Mouse (Mus musculus): ENCODE measurements around the gene Wdfy4. TPM values are rescaled to one million over a fixed set of nuclear protein-coding genes. Genes with fewer than 3 reads are reported as not detected.

The Wdfy4 gene
- total RNA-seq (2017) = 61.0 to 91.5 TPM (median 84.2 TPM) in 3 replicates

DNA sequence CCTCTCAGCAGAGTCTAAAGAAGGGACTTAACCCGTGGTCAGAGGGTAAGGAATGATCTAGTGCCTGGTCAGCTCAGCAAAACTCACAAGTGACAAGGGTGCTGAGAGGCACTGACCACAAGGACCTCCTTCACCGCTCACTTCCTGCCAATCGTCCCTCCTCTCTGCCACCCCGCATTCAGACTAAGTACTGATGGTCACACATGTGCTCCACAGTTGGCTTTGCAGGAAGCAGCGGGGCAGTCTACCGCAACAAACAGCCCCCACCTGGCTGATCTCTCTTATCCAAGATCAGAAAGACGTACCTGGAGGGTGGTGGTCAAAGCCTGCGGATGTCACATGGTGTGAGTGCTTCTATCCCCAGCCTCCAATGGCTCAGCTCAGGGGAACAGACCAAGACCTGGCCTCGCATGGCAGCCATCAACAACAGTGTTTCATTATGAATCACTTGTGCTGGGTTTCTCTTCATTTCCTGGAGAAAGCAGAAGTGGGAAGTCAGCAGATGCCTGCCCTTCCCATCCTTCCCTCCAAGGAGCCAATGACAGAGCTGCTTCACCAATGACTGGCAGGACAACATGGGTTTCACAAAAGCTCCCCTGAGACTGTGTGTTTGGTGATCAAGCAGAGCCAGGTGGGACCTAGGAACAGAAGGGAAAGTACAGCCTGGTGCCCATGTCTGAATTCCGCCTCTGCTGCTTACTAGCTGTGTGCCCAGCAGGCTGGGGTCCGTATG lies at the start of gene Wdfy4:
Wdfy4 (minus strand) TSS at position 441 of the 733 bp plus-strand sequence.
- ATAC-seq (replicated peaks; ENCODE audit: insufficient number of reproducible peaks, low FRiP score, low TSS enrichment, poor library complexity, severe bottlenecking) = peak; percentile 95

DNA sequence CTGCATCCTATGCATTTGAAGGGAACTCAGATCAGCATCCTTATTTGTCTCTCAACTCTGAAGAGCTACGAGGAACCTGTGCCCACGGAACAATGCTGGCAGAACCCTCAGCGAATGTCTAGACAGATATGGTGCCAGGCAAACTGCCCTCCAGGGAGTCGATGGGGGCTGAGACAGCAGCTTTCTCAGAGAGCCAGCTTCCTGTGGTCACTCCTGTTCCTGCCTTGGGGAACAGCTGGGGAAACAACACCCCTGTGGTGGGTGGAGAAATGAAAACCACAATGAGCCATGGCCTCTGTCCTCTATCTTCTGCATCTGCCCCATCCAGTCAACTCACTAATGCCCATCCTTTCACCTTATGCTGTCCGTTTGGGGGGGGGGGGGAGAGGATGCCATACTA lies 46.7 kb upstream of the Wdfy4 start:
- no peak for ATAC-seq (replicated peaks; ENCODE audit: insufficient number of reproducible peaks, low FRiP score, low TSS enrichment, poor library complexity, severe bottlenecking)

DNA sequence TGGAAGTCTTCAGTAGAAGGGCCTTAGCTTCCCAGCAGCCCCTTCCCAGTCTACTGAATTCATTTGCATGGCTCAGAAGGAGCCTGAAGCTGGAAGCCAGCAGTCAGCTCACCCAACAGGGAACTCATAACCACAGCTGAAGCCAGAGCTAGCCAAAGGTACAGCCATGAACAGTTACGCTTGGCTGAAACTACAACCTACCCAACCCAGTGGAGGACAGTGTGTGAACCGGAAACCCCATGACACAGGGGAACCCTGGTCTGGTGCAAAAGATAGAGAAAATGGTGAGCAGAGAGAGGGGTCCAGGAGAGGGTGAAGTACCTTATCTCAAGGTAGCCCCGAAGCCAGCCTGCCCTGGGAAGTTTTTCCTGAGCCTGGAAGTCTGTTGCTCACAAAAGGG lies 46.0 kb upstream of the Wdfy4 start:
- no peak for ATAC-seq (replicated peaks; ENCODE audit: insufficient number of reproducible peaks, low FRiP score, low TSS enrichment, poor library complexity, severe bottlenecking)

DNA sequence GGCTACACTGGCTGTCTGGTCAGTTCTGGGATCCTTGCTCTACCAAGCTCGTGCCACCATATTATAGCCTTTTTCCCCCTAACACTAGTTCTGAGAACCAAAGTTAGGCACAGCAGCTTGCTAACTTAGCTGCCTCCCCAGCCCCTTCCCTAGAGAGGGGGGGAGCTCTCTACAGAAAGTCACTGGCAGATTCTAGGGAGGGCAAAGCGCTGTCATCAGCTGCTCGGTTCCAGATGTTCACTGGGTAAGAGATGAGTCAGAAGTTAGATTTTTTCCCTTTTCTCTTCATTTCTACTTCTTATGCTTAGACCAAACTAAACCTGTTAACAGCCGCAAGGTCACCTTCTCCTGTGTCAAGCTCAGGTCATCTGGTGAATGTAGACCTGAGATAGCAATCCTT lies 45.4 kb upstream of the Wdfy4 start:
- ATAC-seq (replicated peaks; ENCODE audit: insufficient number of reproducible peaks, low FRiP score, low TSS enrichment, poor library complexity, severe bottlenecking) = no peak

DNA sequence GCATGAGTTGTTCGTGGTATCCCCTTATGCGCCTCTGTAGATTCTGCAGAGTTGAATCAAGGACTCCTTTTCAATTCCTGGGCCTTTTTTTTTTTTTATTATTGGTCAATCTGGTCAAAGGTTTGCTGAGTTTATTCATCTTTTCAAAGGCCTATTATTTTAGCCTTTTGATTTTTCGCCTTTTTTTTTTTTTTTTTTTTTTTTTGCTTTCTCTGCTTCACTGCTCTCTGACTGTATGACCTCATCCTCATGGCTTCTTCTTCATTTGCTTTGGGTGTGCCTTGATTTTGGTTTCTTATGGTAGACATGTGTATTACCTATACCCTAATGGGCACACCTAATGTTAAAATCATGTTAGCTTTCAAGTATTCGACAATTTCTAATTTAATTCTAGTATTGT lies 39.9 kb upstream of the Wdfy4 start:
- ATAC-seq (replicated peaks; ENCODE audit: insufficient number of reproducible peaks, low FRiP score, low TSS enrichment, poor library complexity, severe bottlenecking) = no peak

DNA sequence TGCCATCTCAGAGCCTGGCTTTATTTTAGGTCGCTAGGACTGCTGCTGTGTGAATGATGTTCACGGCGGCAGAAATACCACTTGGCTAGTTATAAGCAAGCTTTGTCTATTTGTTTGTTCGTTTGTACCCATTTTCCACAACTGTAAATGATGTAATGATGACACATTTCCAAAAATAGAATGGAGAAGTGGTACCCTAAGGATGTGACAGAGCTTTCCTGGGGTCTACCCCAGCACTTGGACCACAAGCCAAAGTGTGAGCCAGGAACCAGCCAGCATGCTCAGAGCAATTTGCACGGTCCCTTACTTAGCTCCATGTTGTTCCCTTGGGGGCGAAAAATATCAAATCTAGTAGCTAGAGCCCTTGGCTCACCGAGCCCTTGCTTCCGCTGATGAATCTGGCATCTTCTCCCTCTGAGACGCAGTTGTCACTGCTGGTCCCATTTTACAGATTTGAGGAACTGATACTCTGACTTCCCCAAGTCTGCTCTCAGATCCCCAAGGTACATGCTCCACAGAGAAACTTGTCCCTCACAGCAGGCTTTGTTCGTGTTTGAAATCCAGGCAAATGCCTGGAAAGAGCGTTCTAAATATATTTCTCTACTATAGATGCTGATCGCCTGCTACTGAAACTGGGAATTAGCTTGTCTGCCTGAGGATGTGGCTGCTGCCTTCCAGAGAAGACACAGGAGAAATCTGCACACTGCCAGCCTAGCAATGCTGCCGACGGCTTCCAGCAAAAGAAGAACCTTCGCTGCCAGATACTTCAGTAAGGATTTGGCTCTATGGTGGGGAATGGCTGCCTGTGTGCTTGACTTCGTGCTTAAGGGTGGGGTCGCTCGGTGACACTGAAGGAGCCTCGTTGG lies 31.3 kb upstream of the Wdfy4 start:
- ATAC-seq (replicated peaks; ENCODE audit: insufficient number of reproducible peaks, low FRiP score, low TSS enrichment, poor library complexity, severe bottlenecking) = peak; percentile 26

DNA sequence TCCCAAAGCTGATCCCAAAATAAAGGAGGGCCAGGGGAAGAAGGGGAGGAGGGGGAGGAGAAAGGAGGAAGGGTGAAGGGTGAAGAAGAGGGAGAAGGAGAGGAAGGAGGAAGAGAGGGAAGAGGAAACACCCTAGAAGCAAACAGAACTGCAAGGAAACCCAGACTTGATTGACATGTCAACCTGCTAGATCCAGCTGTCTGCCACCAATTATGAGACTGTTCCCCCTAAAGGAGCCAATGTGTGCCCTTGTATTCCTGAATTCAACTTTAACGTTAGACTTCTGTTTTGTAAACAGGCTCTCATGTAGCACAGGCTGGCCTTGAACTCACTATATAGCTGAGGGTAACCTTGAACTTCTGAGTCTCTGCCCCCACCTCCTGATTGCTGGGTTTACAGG lies 29.9 kb upstream of the Wdfy4 start:
- no peak for ATAC-seq (replicated peaks; ENCODE audit: insufficient number of reproducible peaks, low FRiP score, low TSS enrichment, poor library complexity, severe bottlenecking)

DNA sequence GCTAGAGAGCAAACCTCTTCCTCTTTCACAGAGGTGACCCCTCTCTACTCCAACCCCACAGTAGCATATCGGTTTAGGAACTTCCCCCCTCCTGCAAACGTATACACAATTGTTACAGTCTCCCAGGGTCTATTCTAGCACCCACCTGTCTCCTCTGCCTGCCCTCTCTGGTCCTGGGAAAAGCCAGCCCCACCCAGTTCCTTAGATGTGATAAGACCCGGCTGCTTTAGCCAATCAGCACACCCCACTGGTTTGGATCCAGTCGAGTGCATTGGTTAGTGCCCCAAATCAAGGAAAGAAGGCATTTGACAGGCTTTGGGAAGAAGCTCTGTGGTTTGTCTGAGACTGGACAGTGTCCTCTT lies 29.4 kb upstream of the Wdfy4 start:
- no peak for ATAC-seq (replicated peaks; ENCODE audit: insufficient number of reproducible peaks, low FRiP score, low TSS enrichment, poor library complexity, severe bottlenecking)

DNA sequence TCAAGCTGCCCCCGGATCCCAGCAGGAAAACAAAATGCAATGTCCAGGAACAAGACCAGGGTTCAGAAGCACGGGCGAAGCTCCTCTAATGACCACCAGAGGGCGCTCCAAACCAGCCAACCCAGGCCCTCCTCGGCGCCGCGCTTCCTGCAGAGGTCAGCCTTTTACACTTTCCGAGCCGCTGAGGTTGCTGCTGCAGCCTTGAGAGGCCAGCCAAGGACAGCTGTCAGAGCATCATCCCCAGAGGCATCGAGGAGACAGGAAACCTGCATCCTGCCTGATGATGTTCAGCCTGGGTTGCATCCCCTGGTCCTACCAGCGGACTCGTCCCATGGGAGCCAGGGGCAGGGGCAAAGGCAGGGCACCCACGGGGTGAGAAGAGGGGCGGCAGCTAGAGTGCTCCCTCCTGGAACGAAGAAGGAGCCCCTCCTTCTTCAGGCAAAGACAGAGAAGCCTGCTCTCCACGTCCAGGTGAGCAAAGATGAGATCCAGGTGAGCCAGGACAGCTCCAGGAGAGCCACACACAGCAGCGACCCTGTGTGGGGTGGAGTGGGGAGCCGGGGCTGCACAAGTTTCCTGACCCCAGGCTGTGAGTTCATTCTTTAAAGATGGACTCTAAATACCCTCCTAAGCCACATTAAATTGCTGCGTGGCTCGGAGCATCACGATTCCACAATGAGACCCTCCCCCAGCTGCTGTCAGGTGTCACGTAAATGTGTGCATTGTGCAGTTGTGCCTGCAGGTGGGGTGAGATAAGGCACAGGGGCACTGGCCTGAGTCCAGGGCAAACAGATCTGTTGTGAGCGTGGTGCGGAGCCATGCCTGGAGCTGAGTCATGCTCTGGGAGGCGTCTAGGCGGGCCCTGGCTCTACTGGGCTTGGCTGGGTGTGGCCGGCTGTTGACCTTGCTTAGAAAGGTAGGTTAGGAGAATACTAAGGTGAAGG lies 28.8 kb upstream of the Wdfy4 start, which contains the start of gene Arhgap22:
Arhgap22 (plus strand) TSS at position 204 of the 944 bp plus-strand sequence.
- peak; percentile 66 for ATAC-seq (replicated peaks; ENCODE audit: insufficient number of reproducible peaks, low FRiP score, low TSS enrichment, poor library complexity, severe bottlenecking)

DNA sequence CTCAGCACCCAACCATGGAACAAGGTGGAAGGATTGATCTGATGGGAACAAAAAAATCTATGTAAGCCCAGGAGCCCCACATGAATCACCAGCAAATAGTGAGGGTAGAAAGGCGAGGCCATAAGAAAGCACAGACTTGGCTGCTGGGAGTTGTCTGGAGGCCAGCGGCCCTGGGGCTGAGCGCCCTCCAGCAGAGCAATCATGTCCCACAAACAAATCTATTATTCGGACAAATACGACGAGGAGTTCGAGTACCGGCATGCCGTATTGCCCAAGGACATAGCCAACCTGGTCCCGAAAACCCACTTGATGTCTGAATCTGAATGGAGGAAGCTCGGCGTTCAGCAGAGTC lies 27.6 kb upstream of the Wdfy4 start:
- ATAC-seq (replicated peaks; ENCODE audit: insufficient number of reproducible peaks, low FRiP score, low TSS enrichment, poor library complexity, severe bottlenecking) = no peak

DNA sequence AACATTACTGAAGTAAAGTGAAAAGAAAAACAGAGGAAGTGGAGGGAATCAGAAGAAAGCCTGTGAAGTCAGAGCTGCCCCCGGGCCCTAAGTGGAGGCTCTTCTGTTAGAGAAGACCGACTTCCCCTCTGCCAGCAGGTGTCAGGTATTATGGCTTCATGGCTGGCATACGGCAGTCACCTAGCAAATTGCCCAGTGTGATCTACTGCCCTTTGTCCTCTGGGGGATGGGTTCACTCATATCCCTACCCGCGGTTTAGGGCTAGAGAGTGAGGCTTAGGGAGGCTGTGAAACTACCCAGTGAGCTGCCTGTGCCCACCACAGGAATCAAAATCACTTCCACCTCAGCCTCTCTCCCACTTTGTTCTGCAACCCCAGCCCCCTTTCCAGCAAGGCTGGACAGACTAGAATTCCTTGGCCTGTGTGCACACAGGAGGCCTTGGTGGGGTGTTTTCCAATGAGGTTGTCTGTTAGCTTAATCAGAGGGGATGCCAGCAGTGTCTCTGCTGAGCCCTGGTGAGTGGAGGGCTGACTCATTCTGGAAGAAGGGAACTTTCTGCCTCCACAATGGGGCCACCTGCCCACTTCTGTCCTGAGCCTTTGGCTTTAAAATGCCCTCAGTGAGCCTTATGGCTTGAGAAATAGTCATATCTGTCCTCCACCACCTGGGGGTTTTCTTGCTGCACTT lies 27.1 kb upstream of the Wdfy4 start:
- ATAC-seq (replicated peaks; ENCODE audit: insufficient number of reproducible peaks, low FRiP score, low TSS enrichment, poor library complexity, severe bottlenecking) = no peak

DNA sequence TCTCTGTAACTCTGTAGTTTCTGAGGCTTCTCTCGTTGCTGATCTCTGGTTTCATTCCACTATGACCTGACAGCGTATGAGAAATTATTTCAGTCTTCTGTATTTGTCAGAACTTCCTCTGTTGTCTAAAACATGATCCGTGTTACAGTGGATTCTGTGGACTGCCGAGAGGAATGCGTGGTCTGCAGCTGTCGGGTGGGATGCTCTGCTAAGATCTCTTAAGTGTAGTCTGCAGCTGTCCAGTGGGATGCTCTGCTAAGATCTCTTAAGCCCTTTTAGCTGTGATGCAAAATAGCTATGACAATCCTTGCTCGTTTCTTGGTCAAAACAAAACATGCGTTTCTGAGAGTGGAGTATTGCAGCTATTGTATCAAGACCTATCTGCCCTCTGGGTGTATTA lies 25.5 kb upstream of the Wdfy4 start:
- no peak for ATAC-seq (replicated peaks; ENCODE audit: insufficient number of reproducible peaks, low FRiP score, low TSS enrichment, poor library complexity, severe bottlenecking)

DNA sequence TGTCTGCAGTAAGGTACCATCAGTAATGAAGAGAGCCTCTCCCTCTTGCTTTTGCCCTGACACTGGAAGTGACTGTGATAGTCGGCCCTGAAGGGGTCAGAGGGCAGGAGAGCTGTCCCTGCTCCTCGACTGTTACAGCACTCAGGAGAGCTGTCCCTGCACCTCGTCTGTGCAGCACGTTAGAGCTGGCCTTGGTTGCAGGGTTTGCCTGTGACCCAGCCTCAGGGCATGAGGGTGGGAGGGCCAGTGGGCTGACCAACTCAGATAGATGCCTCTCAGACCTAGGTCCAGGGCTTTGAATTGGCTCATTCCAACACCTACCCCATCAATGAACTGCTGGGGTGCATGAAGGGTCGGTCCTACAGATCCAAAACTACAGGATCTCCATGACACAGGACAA lies 23.0 kb upstream of the Wdfy4 start:
- ATAC-seq (replicated peaks; ENCODE audit: insufficient number of reproducible peaks, low FRiP score, low TSS enrichment, poor library complexity, severe bottlenecking) = no peak

DNA sequence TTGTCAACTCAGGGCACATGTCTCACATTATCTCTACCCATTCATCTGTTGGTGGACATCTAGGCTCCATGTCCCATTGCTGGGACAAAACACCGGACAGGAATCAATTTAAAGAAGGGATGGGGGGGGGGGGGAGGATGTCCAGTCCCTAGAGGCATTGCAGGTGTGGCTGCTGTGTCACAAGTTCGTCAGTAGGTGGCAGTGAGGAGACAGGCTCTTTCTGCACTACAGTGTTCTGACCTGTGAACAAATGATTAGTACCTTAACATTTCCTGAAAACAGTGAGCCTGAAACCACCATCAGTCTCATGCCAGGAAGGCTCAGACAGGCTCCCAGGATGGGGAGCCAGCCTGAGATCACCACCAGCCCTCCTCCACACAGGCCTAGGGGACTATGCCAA lies 21.7 kb upstream of the Wdfy4 start:
- no peak for ATAC-seq (replicated peaks; ENCODE audit: insufficient number of reproducible peaks, low FRiP score, low TSS enrichment, poor library complexity, severe bottlenecking)

DNA sequence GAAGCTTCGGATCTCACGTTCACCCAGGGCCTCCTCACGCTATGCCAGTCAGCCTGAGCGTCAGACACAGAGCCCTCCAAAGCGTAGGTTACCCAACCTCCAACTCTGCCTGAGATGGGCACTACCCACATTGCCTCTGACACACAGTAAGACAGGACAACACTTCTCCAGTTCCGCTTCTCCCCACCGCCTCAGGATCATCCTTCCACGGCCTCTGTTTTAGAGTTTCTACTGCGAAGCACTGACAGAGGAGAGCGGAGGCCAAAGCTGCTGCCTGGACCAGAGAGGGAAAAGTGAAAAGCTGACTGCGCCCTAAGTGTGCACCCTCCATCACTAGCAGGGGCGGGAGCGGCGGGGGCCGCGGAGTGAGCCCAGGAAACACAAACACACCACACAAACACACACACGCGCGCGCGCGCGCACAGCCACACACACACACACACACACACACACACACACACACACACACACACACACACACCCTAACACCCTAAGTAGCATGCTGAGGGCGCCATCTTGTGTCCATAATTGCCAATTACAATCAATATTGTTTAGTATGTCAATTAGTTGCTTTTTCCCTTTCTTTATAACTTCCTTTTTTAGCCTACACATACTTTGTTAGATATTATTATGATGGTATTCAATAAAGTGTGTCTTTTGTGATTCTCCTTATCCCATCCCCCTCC lies 20.1 kb upstream of the Wdfy4 start:
- ATAC-seq (replicated peaks; ENCODE audit: insufficient number of reproducible peaks, low FRiP score, low TSS enrichment, poor library complexity, severe bottlenecking) = no peak

DNA sequence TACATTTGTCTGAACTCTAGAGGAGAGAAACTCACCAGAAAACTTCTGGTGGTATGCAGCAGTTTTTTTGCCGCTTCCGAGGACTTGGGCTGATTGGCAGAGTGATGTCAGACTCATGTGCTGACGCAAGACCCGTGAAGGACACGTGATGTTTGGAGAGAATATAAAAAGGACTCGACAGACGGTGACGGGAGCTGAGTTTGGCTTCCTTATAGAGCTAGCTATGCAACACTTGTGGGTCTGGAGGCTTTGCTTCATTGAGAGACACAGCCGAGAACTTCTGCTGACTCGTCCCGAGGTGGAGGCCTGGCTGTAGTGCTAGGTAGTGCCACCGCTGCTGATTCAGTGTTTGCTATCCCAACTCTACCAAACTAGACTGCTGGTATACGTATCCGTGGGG lies 18.5 kb upstream of the Wdfy4 start:
- peak; percentile 74 for ATAC-seq (replicated peaks; ENCODE audit: insufficient number of reproducible peaks, low FRiP score, low TSS enrichment, poor library complexity, severe bottlenecking)

DNA sequence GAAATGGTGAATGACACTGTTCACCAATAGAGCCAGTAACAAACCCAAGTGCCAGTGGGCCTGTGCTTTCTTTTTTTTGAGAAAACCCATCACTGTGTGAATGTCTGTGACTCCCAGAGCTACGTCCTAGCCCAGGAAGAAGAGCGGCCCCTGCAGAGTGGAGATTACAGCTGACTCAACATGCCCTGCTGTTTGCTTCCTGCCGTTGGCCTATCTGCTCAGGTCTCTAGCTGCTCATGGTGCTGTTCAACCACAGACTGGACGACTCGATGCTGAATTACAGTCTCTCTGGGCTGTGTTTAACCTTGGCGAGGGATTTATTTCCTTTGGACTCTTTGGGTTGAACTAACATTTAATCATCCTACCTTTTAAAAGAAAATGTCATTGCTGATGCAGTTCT lies 17.6 kb upstream of the Wdfy4 start:
- ATAC-seq (replicated peaks; ENCODE audit: insufficient number of reproducible peaks, low FRiP score, low TSS enrichment, poor library complexity, severe bottlenecking) = no peak

DNA sequence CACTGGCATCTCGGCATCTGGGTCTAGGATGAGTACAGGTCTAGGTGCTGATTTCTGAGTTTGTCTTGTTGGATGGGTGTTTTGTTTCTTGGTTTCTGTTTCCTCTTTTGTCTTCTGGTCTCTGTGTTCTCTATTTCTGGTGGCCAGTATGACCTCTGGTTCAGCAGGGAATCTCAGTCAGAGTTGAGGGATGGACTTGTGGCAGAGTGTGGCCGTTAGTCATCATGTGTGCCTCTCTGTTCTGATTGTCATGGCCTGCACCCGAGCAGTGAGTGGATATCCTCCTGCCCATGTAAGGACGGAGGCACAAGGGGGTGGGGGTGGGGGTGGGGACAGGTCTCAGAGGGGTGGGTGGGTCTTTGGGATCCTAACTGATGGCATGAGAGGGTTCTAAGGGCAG lies 16.9 kb upstream of the Wdfy4 start:
- peak; percentile 49 for ATAC-seq (replicated peaks; ENCODE audit: insufficient number of reproducible peaks, low FRiP score, low TSS enrichment, poor library complexity, severe bottlenecking)
